Mouse (Mus musculus) splenic B cell, adult 2 months (primary cell): ENCODE data around the gene Nr5a2.

Source experiments
- DNase-seq: peaks from one replicate; pipeline ENCODE4 v3.0.0-alpha.2; 2011; ENCODE audit warnings: low read depth, low spot score
- H3K27me3 ChIP-seq: 2 replicates; pipeline ENCODE4 v1.6.1; 2012; ENCODE audit warnings: mild to moderate bottlenecking, low read length, moderate library complexity, mixed read lengths; ENCODE audit not compliant: control insufficient read depth, poor library complexity, insufficient read depth, severe bottlenecking
- H3K36me3 ChIP-seq: 2 replicates; pipeline ENCODE4 v1.6.1; 2012; ENCODE audit warnings: mild to moderate bottlenecking, low read length, moderate library complexity, mixed read lengths; ENCODE audit not compliant: control insufficient read depth, poor library complexity, insufficient read depth, severe bottlenecking

The Nr5a2 gene

DNA sequence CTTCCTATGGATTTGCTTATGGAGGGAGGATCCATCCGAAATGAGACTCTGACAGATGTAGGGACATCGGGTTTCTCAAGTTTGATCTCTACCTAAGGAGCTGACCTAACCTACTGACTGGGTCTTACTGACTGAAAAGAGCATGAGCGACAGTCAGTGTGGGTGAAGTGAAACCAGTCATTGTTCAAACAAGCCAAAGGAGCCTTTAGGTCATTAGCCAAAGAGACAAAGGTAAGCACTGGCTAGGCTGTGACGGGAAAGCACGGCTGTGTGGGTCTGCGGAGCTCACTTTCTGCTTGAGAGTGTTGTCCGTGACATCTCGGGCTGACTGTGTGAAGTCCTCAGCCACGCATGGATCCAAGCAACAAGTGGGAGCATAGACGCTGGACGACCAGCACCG lies 50.1 kb downstream of the Nr5a2 start:
- Histone ChIP-seq H3K27me3 (no peaks in the 10 kb centered on the region), H3K36me3 (no peaks in the 10 kb centered on the region)
- DNase-seq: no peak

DNA sequence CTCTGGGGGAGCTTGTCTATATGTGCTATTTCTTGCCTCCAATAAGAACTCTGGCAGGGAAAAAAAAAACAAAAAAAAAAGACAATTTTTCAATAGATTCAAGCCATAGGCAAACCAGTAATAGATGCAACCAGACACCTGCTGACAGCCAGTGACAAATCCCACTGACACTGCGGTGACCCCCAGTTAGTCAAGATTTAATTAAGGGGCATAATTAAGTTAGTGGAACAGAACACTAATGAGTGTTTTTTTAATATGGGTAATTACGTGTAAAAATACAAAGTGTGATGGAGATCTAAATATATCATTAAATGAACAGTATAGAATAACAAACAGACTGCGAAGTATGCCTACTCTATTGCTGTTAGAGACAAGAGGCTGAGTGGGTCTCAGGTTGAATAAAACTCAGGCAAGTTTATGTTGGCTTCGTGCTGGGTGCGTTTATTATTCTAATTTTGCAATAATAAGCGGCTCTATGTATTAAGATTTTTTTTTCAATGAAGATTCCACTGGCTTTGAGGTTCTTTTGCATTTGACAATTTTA lies 50.7 kb downstream of the Nr5a2 start:
- Histone ChIP-seq H3K27me3 (no peaks in the 10 kb centered on the region), H3K36me3 (no peaks in the 10 kb centered on the region)
- no peak for DNase-seq

DNA sequence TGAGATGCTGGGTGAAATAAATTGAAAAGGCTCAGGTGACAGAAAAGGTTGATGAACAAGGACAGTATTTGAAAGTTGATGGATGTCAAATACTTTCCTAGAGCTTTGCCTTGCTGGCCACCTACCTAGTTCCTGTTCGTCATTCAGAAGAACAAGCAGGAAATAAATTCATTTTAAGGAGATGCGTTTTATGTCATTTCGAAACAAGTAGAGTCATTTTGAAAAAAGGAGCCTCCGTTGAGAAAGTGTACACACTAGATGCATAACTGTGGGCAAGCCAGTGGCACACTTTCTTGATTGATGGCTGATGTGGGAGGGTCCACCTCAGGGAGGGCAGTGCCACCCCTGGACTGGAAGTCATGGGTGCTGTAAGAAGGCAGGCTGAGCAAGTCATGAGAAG lies 62.1 kb downstream of the Nr5a2 start:
- DNase-seq: no peak
- Histone ChIP-seq H3K27me3 (no peaks in the 10 kb centered on the region), H3K36me3 (no peaks in the 10 kb centered on the region)

DNA sequence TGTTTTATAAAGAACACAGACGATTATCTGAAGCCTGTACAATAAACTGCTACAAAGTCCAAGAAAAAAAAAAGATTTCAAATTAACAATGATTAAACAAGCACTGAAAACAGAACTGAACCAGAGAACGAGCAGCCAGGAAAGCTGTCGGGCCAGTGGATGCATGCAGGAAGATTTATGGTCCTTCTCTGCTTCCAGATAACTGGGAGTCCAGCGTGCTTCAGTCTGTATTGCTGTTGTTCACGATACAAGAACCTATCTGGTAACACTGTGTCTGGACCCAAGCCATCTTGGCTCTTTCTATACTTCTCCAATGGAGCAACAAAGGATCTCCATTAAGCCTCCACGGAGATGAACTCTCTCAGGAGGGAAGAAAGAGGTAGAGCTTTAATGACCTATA lies 63.9 kb downstream of the Nr5a2 start:
- no peaks in the 10 kb centered on the region for H3K27me3 ChIP-seq
- DNase-seq: no peak
- no peaks in the 10 kb centered on the region for H3K36me3 ChIP-seq

DNA sequence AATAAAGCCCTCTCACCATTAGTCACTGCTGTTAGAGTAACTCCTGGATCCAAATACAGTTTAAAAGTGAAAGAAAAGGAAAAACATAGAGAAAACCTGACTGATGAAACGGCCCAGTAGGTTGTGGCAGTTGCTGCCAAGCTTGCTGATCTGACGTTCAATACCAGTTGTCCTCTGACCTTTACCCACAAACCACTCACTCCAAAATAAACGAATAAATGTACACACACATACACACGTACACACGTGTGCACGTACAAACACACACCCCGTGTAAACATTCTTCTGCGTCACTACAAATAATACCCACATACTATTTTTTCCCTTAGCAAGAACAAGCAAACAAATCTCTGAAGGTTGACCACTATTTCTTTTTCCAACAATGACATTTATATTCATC lies 64.4 kb downstream of the Nr5a2 start:
- DNase-seq: no peak
- Histone ChIP-seq H3K36me3 (no peaks in the 10 kb centered on the region), H3K27me3 (no peaks in the 10 kb centered on the region)

DNA sequence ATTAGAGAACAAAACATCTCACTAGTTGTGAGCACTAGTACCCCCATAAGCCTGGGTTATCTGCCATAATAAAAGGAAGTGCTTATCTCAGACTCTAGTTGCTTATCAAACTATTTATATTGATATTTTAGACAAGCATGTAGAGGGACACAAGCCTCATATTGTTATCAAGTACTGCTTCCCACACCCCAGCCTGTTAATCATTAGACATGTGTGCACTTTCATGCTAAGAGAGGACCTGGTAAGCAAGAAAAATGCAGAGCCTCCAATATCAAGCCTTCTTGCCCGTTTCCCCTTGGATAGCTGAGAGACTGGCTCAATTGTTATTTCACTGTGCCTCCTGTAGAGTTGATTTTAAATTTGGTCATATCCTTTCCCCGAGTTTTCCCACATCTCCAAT lies 65.5 kb downstream of the Nr5a2 start:
- H3K36me3 ChIP-seq: no peaks in the 10 kb centered on the region
- H3K27me3 ChIP-seq: no peaks in the 10 kb centered on the region
- no peak for DNase-seq

DNA sequence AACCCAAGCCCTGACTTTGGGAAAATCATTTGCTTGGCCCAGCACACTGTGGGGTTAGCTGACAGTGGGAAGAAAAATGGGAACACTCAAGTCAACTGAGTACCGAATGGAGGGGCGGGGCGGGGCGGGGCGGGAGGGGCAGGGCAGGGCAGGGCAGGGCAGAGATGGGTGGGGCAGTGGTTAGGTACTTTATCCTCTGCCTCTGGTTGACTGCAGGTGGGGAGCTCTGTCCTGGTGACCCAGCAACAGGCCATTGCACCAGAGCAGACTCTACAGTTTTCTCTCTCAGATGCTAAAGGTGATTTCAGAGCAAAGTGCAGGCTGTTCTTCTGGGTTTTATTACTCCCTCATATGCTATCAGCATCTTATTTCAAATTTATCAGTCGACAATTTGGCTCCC lies 67.1 kb downstream of the Nr5a2 start:
- Histone ChIP-seq H3K27me3 (no peaks in the 10 kb centered on the region), H3K36me3 (no peaks in the 10 kb centered on the region)
- DNase-seq: no peak

DNA sequence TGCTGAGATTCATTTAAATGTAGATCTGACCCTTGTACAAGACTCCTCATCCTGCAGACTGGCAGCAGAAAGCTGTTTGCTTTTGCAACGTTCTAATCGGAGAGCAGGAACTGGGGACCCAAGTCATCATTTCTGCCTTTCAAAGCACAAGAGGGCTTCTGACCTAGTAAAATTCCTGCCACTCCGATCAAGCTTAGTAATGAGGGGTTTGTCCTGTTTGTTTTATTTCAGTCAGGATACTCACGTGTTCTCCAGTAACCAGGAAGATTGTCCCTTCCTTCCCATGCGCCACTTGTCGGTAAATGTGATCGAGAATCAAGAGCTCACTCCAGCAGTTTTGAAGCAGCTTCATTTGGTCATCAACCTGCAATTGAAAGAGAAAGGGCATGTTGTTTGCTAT lies 69.8 kb downstream of the Nr5a2 start:
- Histone ChIP-seq H3K27me3 (no peaks in the 10 kb centered on the region), H3K36me3 (no peaks in the 10 kb centered on the region)
- DNase-seq: no peak

DNA sequence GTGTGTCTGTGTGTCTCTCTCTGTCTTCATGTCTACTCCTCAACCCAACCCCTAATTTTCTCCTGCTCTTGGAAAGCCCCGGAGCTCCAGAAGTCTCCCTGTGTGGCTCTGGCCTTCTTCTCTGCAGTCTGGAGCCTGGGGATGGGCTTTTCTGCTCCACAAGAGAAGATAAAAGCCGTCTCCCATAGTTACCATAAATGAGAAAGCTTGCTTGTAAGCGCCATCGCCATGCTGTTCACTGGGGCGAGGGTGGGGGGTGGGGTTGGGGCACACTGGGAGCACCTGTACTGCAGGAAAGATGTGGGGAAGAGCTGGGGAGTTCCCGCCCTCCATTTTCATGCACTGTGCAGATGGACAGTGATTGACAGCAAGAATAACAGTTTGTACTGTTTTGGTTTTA lies 71.5 kb downstream of the Nr5a2 start:
- DNase-seq: no peak
- no peaks in the 10 kb centered on the region for H3K27me3 ChIP-seq
- no peaks in the 10 kb centered on the region for H3K36me3 ChIP-seq

DNA sequence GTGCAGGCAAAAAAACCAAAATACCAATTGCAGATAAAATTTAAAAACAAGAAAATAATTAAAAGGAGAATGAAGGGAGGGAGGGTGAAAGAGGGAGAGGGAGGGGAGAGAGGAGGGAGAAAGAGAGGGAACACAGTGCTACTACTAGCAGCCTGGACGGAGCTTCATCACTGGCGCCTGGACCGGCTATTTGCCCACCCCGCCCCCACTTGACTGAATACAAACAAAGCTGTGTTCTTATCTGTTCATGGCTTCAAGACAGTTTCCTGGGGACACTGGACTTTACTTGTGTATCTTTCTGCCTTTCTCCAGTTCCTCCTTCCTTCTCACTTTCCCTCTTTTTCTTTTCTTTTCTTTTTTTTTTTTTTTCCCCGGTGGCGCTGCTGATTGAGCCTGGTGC lies 73.6 kb downstream of the Nr5a2 start:
- DNase-seq: no peak

DNA sequence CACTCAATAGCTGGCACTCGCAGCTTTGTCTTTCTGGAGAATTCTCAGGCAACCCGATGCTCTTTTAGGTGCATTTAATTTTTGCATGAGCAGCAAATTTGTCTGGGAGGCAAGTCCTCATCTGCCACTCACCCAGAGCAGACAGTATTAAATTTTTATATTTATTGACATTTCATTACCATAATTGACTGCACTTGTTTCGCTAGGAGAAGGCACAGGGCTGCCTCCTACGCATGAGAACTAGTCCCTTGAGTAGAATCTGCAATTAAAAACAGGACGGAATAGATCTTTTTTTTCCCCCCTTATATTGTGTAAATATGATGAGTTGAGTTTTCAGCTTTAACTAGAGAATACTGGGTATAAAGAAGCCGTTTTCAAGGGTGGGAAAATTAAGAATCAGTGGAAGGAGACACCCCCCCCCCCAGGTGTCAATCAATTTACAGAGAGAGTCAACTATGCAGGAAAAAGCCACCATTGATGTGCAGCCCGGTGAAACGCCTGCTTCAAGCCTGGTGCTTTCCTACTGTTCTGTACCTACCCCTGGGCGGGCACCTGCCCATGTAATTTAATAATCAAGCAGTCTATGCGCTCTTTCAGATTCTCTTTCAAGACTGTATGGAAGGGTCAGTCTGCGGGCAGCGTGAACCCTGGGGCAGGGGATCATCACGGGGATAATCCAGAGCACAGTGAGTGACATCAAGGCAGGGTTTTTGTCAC lies 76.6 kb downstream of the Nr5a2 start:
- Histone ChIP-seq H3K36me3 (no peaks in the 10 kb centered on the region), H3K27me3 (no peaks in the 10 kb centered on the region)
- no peak for DNase-seq

More for the DNA sequence above, 73.6 kb downstream of the Nr5a2 start:
- H3K36me3 ChIP-seq: no peaks in the 10 kb centered on the region
- H3K27me3 ChIP-seq: no peaks in the 10 kb centered on the region

DNA sequence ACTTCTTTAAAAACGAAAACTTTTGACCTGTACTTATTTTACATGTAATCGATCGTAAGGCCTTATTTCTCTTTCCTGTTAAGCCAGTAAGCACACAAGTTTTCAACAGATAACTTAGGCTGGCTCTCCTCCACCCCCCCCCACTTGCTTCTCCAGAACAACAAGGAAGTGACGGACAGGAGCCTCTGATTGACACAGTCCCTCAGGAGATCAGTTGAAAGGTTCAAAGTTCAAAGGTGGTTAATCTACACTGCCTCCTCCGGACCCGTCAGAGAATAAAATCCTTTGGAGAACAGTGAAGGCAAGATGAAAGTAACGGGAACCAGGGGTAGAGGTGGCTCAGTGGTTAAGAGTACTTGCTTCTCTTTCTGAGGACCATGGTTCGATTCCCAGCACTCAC lies 80.0 kb downstream of the Nr5a2 start:
- DNase-seq: no peak
- Histone ChIP-seq H3K36me3 (no peaks in the 10 kb centered on the region), H3K27me3 (no peaks in the 10 kb centered on the region)

DNA sequence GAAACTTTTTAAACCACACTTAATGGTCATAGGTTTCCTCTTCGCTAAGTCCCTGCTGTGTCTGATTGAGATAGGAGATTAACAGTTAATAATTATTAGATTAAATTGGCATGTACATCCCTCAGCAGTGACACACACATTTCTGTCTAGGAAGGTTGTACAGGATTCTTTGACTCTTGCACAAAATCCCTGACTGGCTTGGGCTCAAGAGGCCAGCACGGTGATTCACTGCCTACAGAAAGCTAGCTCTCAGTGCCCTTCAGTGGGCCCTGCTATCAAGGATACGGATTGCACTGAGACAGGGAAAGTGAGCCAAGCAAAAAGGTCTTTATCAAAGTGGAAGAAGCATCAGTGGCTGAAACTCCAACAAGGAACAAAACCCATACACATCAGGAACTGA lies 85.2 kb downstream of the Nr5a2 start:
- no peaks in the 10 kb centered on the region for H3K36me3 ChIP-seq
- no peak for DNase-seq

DNA sequence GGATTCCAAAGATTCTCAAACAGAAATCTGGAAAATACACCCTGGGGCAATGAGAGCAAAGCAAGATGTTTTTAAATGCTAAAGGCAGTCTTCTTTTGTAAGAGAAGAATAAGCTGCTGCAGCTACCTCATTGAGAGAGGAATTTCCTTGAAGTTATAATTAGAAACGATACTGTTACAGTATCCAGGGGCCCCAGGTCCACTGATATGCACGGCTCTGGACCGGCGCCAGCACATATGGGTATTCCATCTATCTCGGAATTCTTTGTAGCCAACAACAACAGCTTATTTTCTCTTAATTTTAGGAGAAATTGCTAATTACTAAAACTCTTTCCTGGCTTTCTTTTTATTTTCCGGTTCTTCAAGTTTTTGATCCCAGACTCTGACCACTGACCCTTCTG lies 91.3 kb downstream of the Nr5a2 start:
- DNase-seq: no peak
- Histone ChIP-seq H3K36me3 (no peaks in the 10 kb centered on the region), H3K27me3 (no peaks in the 10 kb centered on the region)

More for the DNA sequence above, 85.2 kb downstream of the Nr5a2 start:
- no peaks in the 10 kb centered on the region for H3K27me3 ChIP-seq

DNA sequence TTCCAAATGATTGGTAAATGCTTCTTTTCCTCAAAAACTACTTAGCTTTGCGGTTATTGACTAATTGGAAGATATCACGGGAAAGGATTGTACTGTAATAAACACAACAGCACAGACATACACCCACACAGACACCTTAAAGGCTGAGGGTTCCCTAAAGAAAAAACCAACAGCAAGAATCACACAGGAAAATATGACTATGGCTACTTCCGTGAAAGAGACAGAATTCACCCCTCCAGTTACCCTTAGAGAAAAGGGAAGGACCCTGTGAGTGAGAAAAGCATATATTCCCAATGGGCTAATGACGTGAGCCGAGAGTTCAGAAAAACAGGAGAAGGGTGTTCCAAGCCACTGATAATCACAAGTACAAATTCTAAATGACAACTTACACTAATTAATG lies 92.0 kb downstream of the Nr5a2 start:
- no peaks in the 10 kb centered on the region for H3K36me3 ChIP-seq
- no peaks in the 10 kb centered on the region for H3K27me3 ChIP-seq
- DNase-seq: no peak
